Mouse (Mus musculus): ENCODE measurements at regions not wholly inside any gene's neighbourhood (a gene's known extent, or its start where the extent isn't known, plus 50 kb on each side); places are given as distances from the start of the nearest gene placed in this dataset.
A peak's percentile ranks its signal among the peaks of the same experiment; 100 is the strongest.
"Not testable (repeated sequence)": the region's sequence is repeated elsewhere in the genome, so short reads cannot be mapped to it uniquely, and the experiment has no call there.

DNA sequence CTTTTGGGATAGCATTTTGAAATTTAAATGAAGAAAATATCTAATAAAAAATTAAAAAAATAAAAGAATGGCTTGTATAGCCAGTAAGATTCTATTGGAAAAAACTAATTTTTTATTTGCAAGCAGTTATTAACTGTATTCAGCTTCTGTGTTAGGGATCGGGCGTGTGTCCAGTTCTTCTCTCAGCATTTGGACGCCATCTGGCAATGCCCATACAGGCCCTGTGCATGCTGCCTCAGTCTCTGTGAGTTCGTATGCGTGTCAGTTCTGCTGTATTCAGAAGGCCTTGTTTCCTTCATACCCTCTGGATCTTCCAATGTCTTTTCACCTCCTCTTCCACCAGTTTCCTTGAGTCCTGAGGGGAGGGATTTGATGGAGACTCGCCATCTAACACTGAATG lies 123.8 kb upstream of the Nabp1 start:
- ATAC-seq (ENCODE audit: poor library complexity, severe bottlenecking) = no peak

DNA sequence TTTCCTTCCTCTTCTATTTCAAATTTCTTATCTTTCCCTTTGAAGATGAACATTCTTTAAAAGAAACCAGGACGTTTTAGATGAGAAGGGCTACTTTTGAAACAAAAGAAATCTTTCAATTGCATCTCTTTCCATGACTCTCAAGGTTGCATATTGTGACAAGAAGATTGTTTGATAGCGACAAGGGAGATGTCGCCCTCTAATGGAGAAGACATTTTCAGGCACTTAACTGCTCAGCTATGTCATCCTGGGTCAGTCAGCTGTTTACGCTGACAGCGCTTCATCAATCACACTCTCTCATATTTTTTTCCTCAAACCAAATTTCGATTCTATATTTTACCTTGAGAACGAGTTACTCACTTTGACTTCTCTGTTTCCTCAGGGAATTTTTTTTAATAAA lies 122.2 kb upstream of the Nabp1 start:
- ATAC-seq (ENCODE audit: poor library complexity, severe bottlenecking) = peak; percentile 81

DNA sequence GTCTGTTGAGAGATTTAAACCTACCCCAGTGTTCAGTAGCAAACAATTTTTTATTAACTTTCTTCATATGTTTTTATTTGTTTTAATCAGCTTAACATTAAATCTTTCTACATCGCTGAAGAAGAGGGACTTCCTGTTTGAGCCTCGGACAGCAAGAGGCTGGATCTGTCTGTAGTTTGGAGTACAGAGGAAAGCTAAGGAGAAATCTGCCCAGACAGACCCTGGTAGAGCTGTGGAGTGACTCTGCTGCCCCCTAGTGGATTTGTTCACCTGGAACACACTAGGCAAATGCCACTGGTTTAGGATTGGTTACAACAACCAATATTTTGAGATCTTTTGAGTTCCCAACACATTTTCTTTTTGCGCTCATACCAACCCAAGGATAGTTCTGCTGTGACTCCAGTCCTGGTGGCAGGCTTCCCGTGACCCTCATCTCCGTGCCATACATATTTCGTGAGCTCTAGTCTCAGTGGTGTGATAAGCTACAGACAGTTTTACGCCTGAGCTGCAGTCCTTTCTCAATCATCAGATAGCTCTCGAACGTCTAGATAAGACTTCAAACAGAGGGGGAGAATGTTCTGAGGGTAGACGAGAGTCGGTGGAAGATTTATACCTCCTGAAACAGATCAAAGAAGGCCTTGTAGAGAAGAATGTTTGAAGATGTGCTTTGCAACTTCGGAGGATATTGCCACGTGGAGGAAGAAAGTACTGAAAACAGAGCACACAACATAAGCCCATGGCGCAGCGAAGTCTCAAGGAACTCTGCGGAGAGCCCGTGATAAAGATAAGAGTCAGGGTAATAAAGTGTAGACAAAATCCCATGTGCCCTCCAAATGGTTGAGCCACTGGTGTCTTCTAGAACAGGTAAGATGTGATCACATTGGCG lies 119.0 kb upstream of the Nabp1 start:
- peak; percentile 80 for ATAC-seq (ENCODE audit: poor library complexity, severe bottlenecking)

DNA sequence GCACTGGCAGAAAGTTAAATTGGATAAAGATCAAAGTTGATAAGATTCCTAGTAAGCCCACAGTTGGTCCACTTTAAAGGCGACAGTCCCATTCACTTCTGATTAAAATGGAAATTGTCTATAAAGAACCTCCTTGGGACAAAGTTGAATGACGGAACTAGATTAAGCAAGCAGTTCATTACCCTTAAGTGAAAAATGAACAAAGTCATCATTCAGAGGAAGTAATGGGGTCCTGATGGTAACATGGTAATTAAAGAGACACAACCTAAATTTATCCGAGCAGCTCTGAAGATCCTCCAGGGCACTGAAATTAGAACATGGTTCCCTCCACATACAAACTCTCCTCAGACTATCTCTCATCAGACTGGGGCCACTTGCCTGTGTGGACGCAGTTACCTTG lies 116.4 kb upstream of the Nabp1 start:
- ATAC-seq (ENCODE audit: poor library complexity, severe bottlenecking) = peak; percentile 71

DNA sequence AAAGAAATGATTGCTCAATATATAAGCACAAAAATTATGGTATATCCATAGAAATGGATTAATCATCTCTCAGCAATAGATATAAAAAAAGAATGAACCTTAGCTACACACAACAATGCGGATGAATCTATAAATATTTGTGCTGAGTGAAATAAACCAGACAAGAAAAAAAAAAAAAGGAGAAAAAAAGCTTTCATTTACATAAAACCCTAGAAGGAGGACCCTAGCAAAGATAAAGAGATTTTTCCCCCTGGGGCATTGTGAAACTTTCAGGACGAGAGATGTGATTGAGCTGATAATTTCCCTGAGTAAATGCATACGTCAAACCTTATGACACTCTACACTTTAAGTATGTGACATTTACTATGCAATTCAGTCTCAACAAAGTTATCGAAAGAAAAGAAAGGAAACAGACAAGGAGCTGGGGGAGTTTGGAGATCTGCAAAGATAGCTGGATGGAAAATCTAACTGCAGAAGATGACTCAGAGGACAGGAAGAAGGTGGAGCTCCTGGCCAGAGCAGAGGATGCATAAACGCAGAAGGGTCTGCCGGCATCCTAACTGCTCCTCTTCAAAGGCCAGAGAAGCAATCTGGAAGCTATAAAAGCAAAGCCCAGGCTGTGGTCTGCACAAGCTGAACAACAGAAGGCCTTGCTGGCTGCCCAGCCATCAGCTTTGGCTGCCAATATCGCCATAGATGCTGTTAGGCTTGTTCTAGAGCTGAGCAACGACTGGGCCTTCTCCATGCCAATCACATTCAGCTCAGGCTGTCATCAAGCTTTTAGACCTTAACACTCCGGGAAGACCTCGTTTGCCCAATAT lies 115.6 kb upstream of the Nabp1 start:
- ATAC-seq (ENCODE audit: poor library complexity, severe bottlenecking) = peak; percentile 46

DNA sequence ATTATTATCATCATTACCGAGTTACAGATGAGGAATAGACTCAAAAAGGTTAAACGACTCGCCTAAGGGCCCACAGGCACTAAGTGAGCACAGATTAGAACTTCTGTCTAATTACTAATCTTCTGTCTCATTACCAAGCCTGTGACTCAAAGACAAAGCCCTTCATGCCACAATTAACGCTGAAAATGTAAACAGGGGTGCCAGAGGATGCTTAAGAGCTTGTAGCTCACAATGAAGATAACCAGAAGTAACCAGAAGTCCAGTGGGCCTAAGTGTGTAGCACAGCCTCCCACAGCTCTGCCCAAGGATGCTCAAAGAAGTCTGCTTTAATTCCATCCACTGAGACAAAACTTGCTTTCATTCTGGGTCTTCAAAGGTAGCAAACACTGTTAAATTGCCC lies 113.7 kb upstream of the Nabp1 start:
- ATAC-seq (ENCODE audit: poor library complexity, severe bottlenecking) = no peak

DNA sequence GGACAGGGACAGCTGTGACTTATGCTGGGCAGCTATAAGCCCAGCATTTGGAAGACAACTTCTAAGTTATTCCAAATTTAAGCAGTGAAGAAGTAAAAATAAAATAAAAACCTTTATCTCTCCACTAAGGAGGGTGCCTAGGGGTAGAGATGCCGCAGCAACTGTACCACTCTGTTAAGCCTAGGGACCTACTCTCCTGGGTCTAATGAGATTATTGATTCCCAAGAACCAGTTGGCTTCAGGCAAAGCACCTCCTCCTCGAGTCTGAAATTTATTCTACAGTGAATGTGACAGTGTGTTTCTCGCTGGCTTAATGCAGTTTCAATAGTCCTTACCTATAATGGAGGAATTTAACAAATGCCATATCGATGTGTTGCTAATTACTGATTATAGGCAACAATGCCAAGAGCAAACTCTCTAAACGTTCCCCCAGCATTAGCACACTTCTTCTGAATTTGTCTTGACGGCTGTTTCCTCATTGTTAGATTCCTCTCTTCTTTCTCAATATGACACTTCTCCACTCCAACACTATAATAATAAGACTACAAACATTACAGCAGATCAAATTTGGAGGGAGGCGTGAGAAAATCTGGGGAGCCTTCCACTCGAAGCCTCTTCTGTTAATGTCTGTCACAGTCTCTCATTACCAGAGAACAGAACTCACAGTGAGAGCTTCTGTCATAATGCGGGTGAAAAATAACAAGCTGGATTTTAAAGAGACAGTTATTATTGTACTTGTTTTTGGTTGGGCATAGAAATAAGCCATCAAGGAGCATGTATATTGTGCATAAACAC lies 112.6 kb upstream of the Nabp1 start:
- no peak for ATAC-seq (ENCODE audit: poor library complexity, severe bottlenecking)

DNA sequence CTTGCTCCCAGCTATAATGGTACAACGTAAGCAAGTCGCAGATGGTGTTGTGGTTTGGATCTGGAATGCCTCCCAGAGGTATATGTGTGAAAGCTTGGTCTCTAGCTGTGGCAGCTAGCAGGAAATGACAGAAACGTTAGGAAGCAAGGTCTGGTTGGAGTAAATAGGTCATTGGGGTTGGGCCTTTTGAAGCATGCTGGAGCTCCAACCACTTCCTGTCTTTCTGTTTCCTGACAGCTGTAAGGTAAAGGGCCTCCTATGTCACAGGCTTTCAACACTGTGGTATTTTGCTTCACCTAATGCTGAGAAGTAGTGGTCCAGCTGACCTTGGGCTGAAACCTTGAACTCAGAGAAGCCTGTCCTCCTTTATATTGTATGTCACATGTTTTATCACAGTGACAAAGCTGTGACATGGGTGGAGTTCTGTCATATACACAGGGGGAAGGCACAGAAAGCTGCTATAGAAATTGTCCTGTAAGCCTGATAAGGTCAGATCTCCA lies 106.8 kb upstream of the Nabp1 start:
- ATAC-seq (ENCODE audit: poor library complexity, severe bottlenecking) = peak; percentile 92

DNA sequence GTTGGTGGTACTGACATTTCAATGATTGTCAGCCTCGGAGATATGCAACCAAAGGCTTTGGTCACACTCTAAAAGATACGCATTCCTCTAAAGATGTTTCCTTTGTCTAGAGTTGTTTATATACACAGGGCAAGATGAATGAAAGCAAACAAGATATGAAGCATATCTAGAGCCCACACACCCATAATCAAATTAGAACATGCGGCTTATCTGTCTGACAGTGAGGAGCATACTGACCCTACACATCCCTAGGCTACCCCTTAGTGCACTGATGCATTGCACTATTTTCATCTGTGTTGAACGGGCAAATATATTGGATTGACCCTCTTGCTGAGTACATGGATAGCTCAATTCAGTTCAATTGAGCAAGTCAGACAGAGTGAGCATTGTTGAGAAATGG lies 105.6 kb upstream of the Nabp1 start:
- ATAC-seq (ENCODE audit: poor library complexity, severe bottlenecking) = no peak

DNA sequence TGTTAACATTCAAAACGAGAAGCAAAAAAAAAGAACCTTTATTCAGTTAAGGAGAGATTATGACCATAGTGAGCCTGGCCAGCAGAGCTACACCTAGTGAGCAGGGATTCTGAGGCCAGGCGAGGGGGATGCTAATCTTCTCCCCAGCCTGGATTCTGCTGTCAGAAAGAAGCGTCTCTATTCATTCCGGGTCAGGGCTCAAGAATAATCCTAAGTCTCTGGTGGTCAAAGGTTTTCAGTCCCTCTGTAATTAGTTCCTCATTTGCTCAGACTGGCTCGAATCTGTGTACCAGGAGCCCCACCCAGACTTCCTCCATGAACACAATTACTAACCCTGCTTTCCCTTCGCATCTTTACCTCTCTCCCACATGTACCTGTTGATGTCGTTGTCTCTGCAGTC lies 101.8 kb upstream of the Nabp1 start:
- ATAC-seq (ENCODE audit: poor library complexity, severe bottlenecking) = peak; percentile 52

DNA sequence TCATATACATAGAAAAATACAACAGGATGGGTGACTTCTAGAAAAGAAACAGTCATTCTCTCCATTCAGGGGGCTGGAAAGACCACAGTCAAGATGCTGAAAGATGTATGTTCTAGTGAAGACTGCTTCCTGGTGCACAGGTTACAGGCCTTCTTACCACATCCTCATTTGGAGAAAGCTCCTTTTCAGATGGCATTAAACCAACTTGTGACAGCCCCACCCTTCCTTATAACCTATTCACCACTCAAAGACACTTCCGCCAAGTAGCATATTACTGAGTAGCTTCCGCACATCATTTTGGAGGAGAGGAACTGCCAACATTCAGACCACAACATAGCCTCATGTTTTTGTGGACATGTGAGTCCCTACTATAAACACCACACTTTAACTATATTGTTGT lies 99.5 kb upstream of the Nabp1 start:
- ATAC-seq (ENCODE audit: poor library complexity, severe bottlenecking) = peak; percentile 94

DNA sequence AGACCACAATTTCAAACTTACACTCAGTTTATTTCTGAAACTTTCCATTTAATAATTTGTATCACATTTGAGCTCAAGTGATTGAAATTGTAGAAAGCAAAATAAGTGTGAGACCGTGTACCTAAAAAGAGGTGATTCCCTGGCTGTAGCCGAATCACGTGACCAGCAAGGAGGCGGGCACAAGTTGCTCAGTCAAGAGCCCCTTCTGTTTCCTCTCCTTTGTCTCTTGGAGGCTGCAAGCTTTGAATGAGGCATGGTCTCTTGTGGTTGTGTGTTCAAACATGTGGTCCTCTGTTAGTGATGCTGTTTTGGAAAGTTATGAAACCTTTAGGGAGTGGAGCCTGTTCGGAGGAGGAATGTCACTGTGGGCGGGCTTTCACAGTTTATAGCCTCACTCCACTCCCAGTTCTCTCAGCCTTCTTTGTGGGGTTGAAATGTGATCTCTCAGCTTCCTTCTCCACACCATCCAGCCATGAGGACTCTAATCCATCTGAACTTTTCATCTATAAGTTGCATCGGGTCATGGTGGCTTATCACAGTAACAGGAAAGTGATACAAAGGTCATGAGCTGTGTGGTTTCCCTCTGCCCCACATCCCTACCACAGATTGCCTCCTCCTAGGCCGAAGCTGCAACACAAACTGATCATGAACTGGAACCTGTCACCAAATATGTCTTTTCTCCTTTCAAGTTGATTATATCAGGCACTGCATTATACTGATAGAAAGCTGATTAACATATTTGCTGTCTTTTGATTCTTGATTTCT lies 94.3 kb upstream of the Nabp1 start:
- peak; percentile 56 for ATAC-seq (ENCODE audit: poor library complexity, severe bottlenecking)

DNA sequence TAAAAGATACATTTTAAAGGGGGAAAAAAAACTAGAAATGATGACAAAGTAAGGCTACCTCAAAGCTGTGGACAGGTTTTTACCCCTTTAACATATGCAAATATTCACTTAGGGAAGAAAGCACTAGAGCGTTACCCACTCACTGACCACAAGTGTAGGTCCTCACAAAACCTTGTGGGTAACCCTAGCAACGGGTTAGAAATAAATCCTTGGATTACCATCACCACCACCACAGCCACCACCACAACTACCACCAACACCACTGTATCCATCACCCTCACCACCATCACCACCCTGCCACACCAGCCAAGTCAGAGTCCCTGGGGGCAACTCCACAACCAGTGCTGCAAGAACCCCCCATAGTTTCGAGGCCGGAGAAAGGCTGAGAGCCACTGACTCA lies 91.4 kb upstream of the Nabp1 start:
- ATAC-seq (ENCODE audit: poor library complexity, severe bottlenecking) = no peak

DNA sequence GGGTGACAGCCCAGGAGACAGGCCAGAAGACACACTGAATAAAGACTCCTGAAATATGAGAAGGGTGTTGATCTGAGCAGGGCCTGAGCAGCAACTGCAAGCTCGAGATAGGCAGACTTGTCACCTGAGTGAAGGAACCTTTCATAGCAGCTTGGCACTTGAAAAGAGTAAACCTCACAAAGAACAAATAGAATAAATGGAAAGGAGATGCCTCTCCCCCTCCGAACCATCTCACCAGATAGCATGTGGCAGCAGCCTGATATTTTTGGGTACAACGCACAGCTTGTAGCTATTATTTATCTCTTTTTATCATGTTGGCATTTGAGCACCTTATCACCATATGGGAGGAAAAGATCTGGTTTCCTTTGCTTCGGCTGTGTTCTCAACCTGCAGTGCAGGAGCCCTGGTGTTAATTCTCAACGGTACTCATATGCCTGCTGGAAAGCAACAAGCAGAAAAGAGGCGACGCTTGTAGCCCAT lies 88.0 kb upstream of the Nabp1 start:
- 0 out of 2 replicates have a peak, but pooled peaks have one; percentile 12 for ATAC-seq (ENCODE audit: poor library complexity, severe bottlenecking)

DNA sequence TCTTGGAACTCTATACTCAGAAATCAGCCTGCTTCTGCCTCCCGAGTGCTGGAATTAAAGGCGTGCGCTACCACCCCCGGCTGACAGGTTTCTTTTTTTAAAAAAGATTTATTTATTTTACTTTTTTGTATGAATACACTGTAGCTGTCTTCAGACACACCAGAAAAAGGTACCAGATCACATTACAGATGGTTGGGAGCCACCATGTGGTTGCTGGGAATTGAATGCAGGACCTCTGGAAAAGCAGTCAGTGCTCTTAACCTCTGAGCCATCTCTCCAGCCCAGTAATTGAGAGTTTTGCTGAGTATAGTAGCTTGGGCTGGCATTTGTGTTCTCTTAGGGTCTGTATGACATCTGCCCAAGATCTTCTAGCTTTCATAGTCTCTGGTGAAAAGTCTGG lies 78.4 kb upstream of the Nabp1 start:
- ATAC-seq (ENCODE audit: poor library complexity, severe bottlenecking) = not testable (repeated sequence)

DNA sequence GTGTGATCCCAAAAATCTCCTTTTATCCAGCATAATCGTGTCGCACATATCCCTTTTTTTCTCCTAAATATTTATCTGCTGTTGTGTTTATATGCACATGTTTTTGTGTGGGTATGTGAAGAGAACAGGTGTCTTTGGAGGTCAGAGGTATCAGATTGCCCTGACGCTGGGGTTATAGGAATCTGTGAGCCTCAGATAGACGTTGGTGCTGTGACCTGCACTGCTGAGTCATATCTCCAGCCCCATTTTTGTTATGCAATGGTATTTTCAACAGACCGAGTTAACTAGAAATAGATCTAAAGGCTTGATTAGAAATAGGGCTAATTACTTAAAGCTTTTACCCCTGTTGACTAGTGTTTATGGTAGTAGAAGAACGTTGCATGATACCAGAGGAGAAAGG lies 75.5 kb upstream of the Nabp1 start:
- peak; percentile 92 for ATAC-seq (ENCODE audit: poor library complexity, severe bottlenecking)

DNA sequence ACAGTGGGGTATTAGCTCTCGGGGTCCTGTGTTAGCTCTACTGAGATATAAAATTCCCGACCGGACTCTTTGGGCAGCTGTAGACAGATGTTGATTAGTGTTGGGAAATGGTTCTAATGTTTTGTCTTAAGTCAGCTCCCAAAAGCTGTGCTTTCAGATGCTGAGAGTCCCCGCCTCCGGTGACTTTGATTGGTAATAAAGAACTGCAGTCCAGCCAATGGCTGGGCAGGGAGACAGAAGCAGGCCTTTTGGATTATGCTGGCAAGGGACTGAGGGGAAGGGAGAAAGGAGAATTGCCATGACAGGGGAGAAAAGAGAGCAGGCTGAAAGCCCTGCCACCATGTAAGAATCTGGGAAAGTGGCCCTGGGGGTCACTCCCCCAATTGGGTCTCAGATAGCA lies 73.4 kb upstream of the Nabp1 start:
- no peak for ATAC-seq (ENCODE audit: poor library complexity, severe bottlenecking)

DNA sequence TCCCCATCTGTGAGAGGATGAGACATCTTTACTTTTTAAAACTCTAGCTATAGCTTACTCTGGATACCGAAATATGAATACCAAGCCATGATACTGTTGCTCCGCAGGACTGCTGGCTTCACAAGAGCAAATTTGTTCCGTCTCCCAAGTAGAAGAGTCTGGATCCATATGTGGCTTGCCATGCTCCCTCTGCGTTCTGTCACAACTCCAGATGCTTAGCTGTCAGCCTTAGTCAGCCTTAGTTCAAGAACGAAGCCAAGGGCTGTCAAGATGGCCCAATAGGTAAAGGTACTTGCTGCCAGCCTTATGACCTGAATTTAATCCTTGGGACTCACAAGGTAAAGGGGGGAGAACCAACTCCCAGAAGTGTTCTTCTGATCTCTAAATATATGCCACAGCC lies 64.6 kb upstream of the Nabp1 start:
- ATAC-seq (ENCODE audit: poor library complexity, severe bottlenecking) = no peak

DNA sequence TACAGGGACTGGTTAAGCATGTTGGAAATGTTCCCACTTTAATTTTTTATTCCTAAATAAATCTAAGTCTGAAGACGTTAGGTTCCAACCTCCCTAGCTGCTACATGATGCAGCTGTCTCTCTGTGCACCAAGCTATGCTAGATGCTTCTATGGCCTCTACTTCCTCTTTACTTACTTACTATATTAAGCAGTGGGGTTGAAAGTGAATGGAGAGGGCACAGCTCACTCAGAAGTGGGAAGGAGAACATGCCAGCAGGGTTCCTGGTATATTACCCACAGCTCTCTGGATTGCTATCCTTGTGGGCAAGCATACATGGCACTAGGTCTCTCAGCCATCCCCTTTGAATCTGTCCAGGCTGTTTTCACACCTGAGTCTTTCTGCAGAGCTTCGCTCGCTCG lies 61.4 kb upstream of the Nabp1 start:
- ATAC-seq (ENCODE audit: poor library complexity, severe bottlenecking) = peak; percentile 93

DNA sequence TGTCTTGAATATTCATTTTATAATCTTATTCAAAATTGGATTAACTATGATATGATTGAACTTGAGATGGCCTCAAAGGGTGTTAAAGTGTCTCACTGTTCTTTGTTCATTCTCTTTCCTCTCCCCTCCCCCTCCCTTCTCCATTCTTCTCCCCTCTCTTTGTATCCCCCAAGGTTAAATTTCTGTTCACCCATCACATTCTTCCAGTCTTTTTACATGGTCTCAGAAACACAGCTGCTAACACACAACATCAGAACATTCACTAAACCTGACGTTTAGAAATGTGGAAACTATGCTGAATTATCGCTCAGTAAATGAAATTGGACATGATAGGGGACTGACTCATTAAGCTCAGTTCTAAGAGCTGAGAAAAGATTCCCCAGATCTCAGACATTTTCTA lies 60.6 kb upstream of the Nabp1 start:
- ATAC-seq (ENCODE audit: poor library complexity, severe bottlenecking) = no peak

Measured in megakaryocyte, adult 5-6 weeks (primary cell).